In the genomic region with DNA sequence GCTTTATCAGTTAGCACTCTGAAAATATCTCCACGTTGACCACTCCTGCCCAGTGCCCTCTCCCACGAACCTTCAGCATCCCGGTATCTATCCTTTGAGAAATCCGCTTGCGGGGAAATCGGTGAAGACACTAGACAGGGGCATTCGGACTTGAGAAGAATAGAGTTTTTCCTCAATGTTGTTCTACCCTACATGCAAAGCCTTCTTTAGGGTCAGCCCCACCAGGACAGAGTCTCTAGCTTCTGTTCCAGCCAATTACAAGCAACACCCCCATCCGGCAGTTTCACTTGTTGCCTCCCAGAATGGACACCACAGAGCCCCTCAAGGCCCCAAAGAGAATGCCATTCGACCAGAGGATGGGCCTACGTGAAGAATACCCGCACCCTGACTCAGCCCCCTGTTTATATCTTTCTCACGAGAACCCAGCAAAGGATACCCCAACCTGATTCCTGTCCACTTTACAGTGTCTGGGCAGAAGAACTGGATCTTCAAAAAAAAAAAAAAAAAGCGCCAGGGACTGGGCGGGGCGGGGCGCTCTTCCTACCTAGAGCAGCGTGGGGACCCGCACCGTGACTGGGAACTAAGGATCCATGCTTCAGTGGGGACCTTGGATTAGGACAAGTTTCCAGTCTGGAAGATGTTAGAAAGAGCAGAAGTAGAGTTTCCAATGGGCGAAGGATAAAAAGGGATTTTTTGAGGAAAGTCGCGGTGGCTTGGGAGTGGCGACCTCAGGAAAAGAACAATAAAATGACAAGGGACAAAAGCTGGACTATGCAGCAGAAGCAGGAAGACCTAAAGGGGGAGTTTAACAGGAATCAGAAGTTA, we compare ENCODE assay signal across 9 mouse cellular contexts. TPM values are rescaled to one million over a fixed set of nuclear protein-coding genes. Genes with fewer than 3 reads are reported as not detected.
A peak's percentile ranks its signal among the peaks of the same experiment; 100 is the strongest.
DNase-seq lines count a peak whose midpoint lies in the region; ATAC-seq lines count a peak whose summit lies in the region.
"Had no signal": no experiment of that assay in that cellular context is flagged by ENCODE, and none has a peak within 500 bp of the region (broad histone marks: within the 10 kb centered on the region; RNA-seq: fewer than 3 reads in every experiment).

A gene (minus strand): TSS at position 51 of the 825 bp plus-strand sequence.

- ATAC-seq in neural tube, embryonic 12.5 days (ENCODE audit: low FRiP score, low read depth) = peak; percentile 0; the same call in 1 of the 2 replicates

- peak within 1 kb of the TSS; percentile 89 for H3K9ac ChIP-seq in neural tube, embryonic 12.5 days

- peak within 1 kb of the TSS; percentile 76 for H3K4me2 ChIP-seq in neural tube, embryonic 12.5 days (replicated peaks)

- peaks cover 12% of the 10 kb centered on the region; the same call in 1 of the 2 replicates for H3K4me1 ChIP-seq in heart, embryonic 10.5 days
- peaks cover 13% of the 10 kb centered on the region for H3K4me1 ChIP-seq in neural tube, embryonic 12.5 days

- under 1% methylated on average over 23 of the region's 23 CpGs for WGBS in heart, embryonic 10.5 days
- 3% methylated on average over 23 of the region's 23 CpGs for WGBS in neural tube, embryonic 12.5 days

- no peaks in the 10 kb centered on the region for H3K36me3 ChIP-seq in heart, embryonic 10.5 days
- H3K36me3 ChIP-seq in neural tube, embryonic 12.5 days = no peaks in the 10 kb centered on the region

- peak within 1 kb of the TSS; percentile 76 for H3K4me3 ChIP-seq in heart, embryonic 10.5 days
- peak within 1 kb of the TSS; percentile 78 for H3K4me3 ChIP-seq in neural tube, embryonic 12.5 days

- peaks cover 22% of the 10 kb centered on the region for H3K27me3 ChIP-seq in heart, embryonic 10.5 days (ENCODE audit: insufficient read depth, poor library complexity, severe bottlenecking)
- H3K27me3 ChIP-seq in neural tube, embryonic 12.5 days (replicated peaks) = 0 out of 2 replicates have a peak, but pooled peaks cover 4% of the 10 kb centered on the region
- H3K27me3 ChIP-seq: CH12.LX had no signal

- intact Hi-C loops in left cerebral cortex, postnatal 10 days (cut with DNase I) = loop anchor here (5.0 to 10.0 kb wide), 3 partner anchors 289 to 1241 kb away; no protein-coding TSS in a partner anchor

- H3K27ac ChIP-seq in heart, embryonic 10.5 days = peak within 1 kb of the TSS; percentile 92
- peak within 1 kb of the TSS; percentile 71 for H3K27ac ChIP-seq in neural tube, embryonic 12.5 days

- DNase-seq in heart, embryonic 10.5 days (ENCODE audit: low spot score) = no peak
- DNase-seq in heart, adult 9 months (ENCODE audit: low spot score in 2 of 2) = no peak
- no peak for DNase-seq in adrenal gland, adult 8-10 months
- no peak for DNase-seq in gonadal fat pad, adult 2 months (ENCODE audit: low read depth)
- DNase-seq in left cerebral cortex, postnatal 10 days (ENCODE audit: extremely low spot score in 1 of 2, low spot score in 2 of 2) = peak in 1 of 2 experiments; percentile 31
- no peak for DNase-seq in cerebellum, postnatal 4 days (ENCODE audit: low spot score in 2 of 2)
- DNase-seq in ovary, postnatal 14 days (ENCODE audit: low spot score) = no peak

- H3K9me3 ChIP-seq in heart, embryonic 10.5 days = no peaks in the 10 kb centered on the region
- no peaks in the 10 kb centered on the region for H3K9me3 ChIP-seq in neural tube, embryonic 12.5 days

RNA-seq across cellular contexts. Expression of the gene that starts here (rescaled TPM):
- 51.8 and 55.9 TPM in 2 replicates for polyA plus RNA-seq in heart, embryonic 10.5 days (2016; fragmentation: Nextera tagmentation; extraction: Ambion mirVana)
- total RNA-seq in adrenal gland, adult 8-10 months (2022) = 10 to 100 TPM; 14.6 to 16.8 (median 15.8) TPM
- 11.7 and 13.2 TPM in 2 replicates for polyA plus RNA-seq in gonadal fat pad, adult 2 months (2012; rRNA removed)
- 10 to 100 TPM; 69.3 to 83.8 TPM for total RNA-seq in left cerebral cortex, postnatal 10 days (2021)
- polyA plus RNA-seq in neural tube, embryonic 12.5 days (2016; fragmentation: Nextera tagmentation; extraction: Ambion mirVana) = 73.7 and 77.0 TPM in 2 replicates
